Mouse (Mus musculus) embryo, embryonic 9.5 days (tissue): Measurements from ENCODE around the gene Kdelr1.
A peak's percentile ranks its signal among the peaks of the same experiment; 100 is the strongest.

ENCODE experiments used
- DNase-seq: peaks from one replicate; pipeline ENCODE4 v3.0.0-alpha.2; 2017; ENCODE audit errors: extremely low spot score

Kdelr1 gene

GRCm38 (mm10) chr7:45916056-45917003, 43.8 kb downstream of the Kdelr1 start:
- peak; percentile 61 for DNase-seq

- DNase-seq = no peak
These were observed 44.6 kb downstream of the Kdelr1 start for GRCm38 (mm10) chr7:45917004-45917704.

GRCm38 (mm10) chr7:45917926-45918325, 45.4 kb downstream of the Kdelr1 start:
- no peak for DNase-seq

- no peak for DNase-seq
These were observed 46.6 kb downstream of the Kdelr1 start for GRCm38 (mm10) chr7:45919083-45919671.

GRCm38 (mm10) chr7:45919761-45920160, 47.2 kb downstream of the Kdelr1 start:
- no peak for DNase-seq

GRCm38 (mm10) chr7:45920583-45921241, 48.1 kb downstream of the Kdelr1 start:
- DNase-seq = no peak

GRCm38 (mm10) chr7:45921242-45921621, 48.7 kb downstream of the Kdelr1 start, which contains the start of gene Emp3:
Emp3 (minus strand) TSS chr7:45921404.
- no peak for DNase-seq

GRCm38 (mm10) chr7:45921950-45922600, 49.5 kb downstream of the Kdelr1 start:
- no peak for DNase-seq

- DNase-seq = peak; percentile 94
These were observed 50.6 kb downstream of the Kdelr1 start for GRCm38 (mm10) chr7:45922928-45923761.

- peak; percentile 66 for DNase-seq
These were observed 51.3 kb downstream of the Kdelr1 start, which contains the start of gene Ccdc114 for GRCm38 (mm10) chr7:45923762-45924428. Ccdc114 (plus strand) TSS chr7:45924072.

- DNase-seq = peak; percentile 61
These were observed 51.9 kb downstream of the Kdelr1 start for GRCm38 (mm10) chr7:45924429-45924816.

- no peak for DNase-seq
These were observed 56.2 kb downstream of the Kdelr1 start for GRCm38 (mm10) chr7:45928626-45929295.

GRCm38 (mm10) chr7:45929688-45930087, 57.1 kb downstream of the Kdelr1 start:
- DNase-seq = no peak
